Mouse (Mus musculus) neural tube, embryonic 15.5 days (tissue): ENCODE results near the gene Pex7. TPM values are rescaled to one million over a fixed set of nuclear protein-coding genes. Genes with fewer than 3 reads are reported as not detected.

Experiments
- ATAC-seq: fragments of 200-750 bp; cut with Nextera tagmentation; 2 replicates; pipeline ENCODE4 v1.8.0; 2017; ENCODE audit warnings: mild to moderate bottlenecking, moderate TSS enrichment, moderate library complexity; ENCODE audit not compliant: low FRiP score
- H3K27ac ChIP-seq: fragments of 300-500 bp; sonication (generic); replicated peaks from 2 replicates; pipeline ENCODE4 v1.5.1; 2015; ENCODE audit warnings: mild to moderate bottlenecking, inconsistent platforms
- H3K27me3 ChIP-seq: fragments of 300-500 bp; sonication (generic); replicated peaks from 2 replicates; pipeline ENCODE4 v1.6.1; 2015; ENCODE audit warnings: inconsistent platforms
- H3K36me3 ChIP-seq: fragments of 300-500 bp; sonication (generic); 2 replicates; pipeline ENCODE4 v1.6.1; 2015; ENCODE audit warnings: inconsistent platforms
- H3K4me1 ChIP-seq: fragments of 300-500 bp; sonication (generic); 2 replicates; pipeline ENCODE4 v1.6.1; 2015; ENCODE audit warnings: inconsistent platforms
- H3K4me2 ChIP-seq: fragments of 300-500 bp; sonication (generic); 2 replicates; pipeline ENCODE4 v1.6.1; 2015; ENCODE audit warnings: inconsistent platforms, mild to moderate bottlenecking, moderate library complexity
- H3K4me3 ChIP-seq: fragments of 300-500 bp; sonication (generic); replicated peaks from 2 replicates; pipeline ENCODE4 v1.5.1; 2015; ENCODE audit warnings: mild to moderate bottlenecking, inconsistent platforms
- H3K9ac ChIP-seq: fragments of 300-500 bp; sonication (generic); replicated peaks from 2 replicates; pipeline ENCODE4 v1.6.1; 2015; ENCODE audit warnings: mild to moderate bottlenecking, inconsistent platforms
- H3K9me3 ChIP-seq: fragments of 300-500 bp; sonication (generic); replicated peaks from 2 replicates; pipeline ENCODE4 v1.6.1; 2016; ENCODE audit warnings: inconsistent platforms
- WGBS: fragments of 180-500 bp; shearing (Covaris S2); methylation state at CpG from one replicate; pipeline ENCODE4 v1.1.7; 2015; ENCODE audit warnings: mixed read lengths; 5-methylcytosine and 5-hydroxymethylcytosine counted together
- polyA plus RNA-seq: library from polyadenylated mRNA; unstranded; fragments of >200 nt; fragmentation: Nextera tagmentation; extraction: Ambion mirVana; gene quantifications from 2 replicates; pipeline ENCODE4 v1.2.1, GENCODE M21; 2015

Pex7 gene
- 32.9 and 34.0 TPM in 2 replicates for polyA plus RNA-seq

DNA sequence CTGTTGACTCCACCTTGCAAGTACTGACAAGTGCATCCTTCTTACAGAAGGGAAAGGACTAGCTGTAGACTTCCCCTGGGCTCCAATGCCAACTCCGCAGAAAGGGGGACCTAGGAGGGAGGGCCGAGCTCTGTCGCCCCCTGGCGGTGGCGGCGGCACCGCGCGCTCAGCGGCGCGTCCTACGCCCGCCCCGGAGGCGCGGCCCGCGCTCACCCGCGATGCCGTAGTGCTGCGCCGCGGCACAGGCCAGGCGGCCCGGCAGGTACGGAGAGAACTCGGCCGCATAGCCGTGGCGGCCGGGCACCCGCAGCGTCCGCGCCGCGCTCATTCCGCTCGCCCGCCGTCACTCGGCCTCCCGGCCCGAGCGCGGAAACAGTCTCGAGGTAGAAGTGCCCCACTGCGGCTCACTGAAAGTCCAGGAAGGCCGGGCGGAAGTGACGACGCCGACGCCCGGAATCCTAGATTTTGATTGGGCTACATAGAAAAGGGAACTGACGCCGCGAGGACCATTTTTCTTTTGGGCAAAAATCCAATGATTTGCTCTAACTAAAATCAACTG, at the start of gene Pex7:
Pex7 (minus strand) TSS at position 444 of the 559 bp plus-strand sequence.
- Histone ChIP-seq H3K9me3 (no peaks in the 10 kb centered on the region), H3K4me1 (0 out of 2 replicates have a peak, but pooled peaks cover 4% of the 10 kb centered on the region), H3K4me3 (peak within 1 kb of the TSS; percentile 66), H3K36me3 (no peaks in the 10 kb centered on the region), H3K9ac (peak within 1 kb of the TSS; percentile 64), H3K27ac (peak within 1 kb of the TSS; percentile 98), H3K4me2 (peak within 1 kb of the TSS; percentile 47), H3K27me3 (no peaks in the 10 kb centered on the region)
- WGBS = under 1% methylated on average over 60 of the region's 60 CpGs
- ATAC-seq = peak; percentile 98

DNA sequence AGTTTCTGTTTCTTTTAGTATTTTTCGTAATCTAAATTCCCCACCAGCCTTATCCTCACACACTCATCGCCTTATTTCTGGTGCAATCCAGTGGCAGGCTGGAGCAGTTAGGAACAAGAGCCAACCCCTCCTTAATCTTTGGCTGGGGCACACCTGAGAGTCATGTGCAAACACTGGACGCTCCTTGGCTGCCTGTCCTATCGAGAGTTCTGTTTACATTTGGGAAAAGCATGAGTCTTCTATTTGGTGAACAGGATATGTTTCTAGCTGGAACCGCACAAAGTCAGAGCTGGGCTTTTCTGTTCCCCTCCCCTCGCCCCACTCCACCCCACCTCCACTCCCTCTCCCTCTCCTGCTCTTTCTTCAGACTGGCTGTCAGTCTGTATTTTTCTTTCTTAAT, 49.3 kb upstream of the Pex7 start:
- Histone ChIP-seq H3K9ac (no peak overlapping the region), H3K9me3 (no peaks in the 10 kb centered on the region), H3K4me1 (no peaks in the 10 kb centered on the region), H3K36me3 (no peaks in the 10 kb centered on the region), H3K4me2 (no peak overlapping the region), H3K27ac (no peak overlapping the region), H3K4me3 (no peak overlapping the region), H3K27me3 (no peaks in the 10 kb centered on the region)
- no peak for ATAC-seq
- WGBS = 83% methylated on average over 6 of the region's 6 CpGs

DNA sequence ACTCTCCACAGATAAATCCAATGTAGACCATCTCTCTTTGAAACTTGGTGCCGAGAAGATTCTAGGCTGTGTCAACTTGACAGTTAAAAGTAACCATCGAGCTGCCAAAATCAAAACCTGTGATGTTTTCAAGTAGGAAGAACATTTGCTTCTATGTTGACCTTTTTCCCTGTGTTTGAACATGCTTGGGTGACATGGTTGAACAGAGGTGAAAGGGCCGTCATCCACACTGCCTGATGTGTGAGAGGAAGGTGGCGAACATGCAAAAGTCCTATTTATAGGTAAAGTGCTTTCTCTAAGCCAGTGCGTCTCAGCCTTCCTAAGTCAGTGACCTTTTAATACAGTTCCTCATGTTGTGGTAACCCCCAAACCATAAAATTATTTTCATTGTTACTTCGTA, 48.3 kb upstream of the Pex7 start:
- Histone ChIP-seq H3K9ac (no peak overlapping the region), H3K4me2 (no peak overlapping the region), H3K36me3 (no peaks in the 10 kb centered on the region), H3K9me3 (no peaks in the 10 kb centered on the region), H3K27me3 (no peaks in the 10 kb centered on the region), H3K4me1 (no peaks in the 10 kb centered on the region), H3K27ac (no peak overlapping the region), H3K4me3 (no peak overlapping the region)
- no peak for ATAC-seq
- 93% methylated on average over 6 of the region's 6 CpGs for WGBS

DNA sequence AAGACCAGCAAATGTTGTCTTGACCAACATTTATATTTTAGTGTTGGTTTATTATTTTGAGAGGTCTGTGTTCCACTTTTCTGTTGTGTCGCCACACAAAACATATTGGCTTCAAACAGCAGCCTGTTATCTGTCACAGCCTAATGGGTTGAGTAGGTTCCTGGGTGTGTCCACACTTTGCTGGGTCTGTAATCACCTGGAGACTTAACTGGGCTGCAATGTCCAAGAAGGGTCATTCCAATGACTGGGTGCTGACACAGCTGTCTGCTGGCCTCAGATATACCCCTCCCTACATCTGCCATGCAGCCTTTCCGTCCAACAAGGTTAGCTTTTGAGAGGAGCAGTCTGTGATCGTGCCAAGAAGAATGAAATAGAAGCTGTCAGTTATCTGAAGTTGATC, 47.1 kb upstream of the Pex7 start:
- Histone ChIP-seq H3K27ac (no peak overlapping the region), H3K9ac (no peak overlapping the region), H3K9me3 (no peaks in the 10 kb centered on the region), H3K4me1 (no peaks in the 10 kb centered on the region), H3K4me2 (no peak overlapping the region), H3K27me3 (no peaks in the 10 kb centered on the region), H3K36me3 (no peaks in the 10 kb centered on the region), H3K4me3 (no peak overlapping the region)
- 86% methylated on average over 3 of the region's 3 CpGs for WGBS
- ATAC-seq = no peak

DNA sequence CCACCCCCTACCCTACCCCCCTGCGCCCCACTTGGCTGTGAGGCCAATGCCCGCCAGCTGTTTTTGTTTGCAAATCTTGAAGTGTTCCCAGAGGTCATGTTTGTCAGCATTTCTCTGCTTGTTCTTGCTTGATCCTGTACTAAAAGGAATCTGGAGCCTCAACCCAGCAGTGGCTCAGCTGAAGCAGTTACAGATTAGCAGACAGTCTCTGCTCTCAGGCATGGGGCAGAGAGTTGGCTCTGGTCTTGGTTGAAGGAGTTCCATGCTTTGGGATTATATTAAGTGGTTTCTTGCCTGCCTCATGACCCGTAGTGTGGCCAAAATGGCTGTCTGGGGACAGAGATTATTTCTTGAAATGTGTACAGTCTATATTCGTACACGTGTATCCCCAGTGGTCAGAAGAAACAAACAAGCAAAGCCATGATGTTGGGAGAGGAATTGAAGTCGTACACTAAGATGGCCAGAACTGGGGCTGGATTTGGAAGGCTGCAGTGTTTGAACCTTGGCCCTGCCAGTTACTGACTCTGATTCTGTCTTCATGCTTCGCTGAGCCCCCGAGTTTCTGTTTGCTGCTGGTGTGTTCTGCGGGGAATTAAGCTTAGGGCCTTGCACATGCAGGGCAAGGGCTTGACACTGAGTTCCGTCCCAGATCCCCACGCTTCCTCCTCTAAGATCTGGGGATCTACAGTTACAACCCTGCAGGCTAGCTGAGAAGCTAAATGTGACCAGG, 45.7 kb upstream of the Pex7 start:
- no peak overlapping the region for H3K27ac ChIP-seq
- no peak overlapping the region for H3K9ac ChIP-seq
- 85% methylated on average over 11 of the region's 11 CpGs for WGBS
- H3K4me1 ChIP-seq = no peaks in the 10 kb centered on the region
- no peak overlapping the region for H3K4me2 ChIP-seq
- no peak overlapping the region for H3K4me3 ChIP-seq
- no peaks in the 10 kb centered on the region for H3K36me3 ChIP-seq
- no peaks in the 10 kb centered on the region for H3K27me3 ChIP-seq
- no peak for ATAC-seq
- no peaks in the 10 kb centered on the region for H3K9me3 ChIP-seq

DNA sequence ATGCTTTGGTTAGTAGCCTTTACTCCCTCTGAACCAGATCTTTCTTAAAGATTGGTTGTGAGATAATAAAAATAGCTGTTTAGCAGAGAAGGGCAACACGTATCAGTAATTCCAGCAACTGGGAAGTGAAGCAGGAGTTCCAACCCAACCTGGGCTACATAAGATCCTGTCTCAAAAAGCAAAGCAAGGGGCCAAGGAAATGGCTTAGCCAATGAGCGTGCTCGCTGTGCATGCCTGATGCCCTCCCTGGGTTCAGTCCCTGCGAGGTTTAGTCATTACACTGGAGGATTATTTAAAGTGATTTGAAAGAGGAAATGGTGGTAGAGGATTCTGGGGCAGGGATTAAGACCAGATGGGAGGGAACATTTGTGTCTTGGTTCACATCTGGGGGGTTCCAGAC, 41.6 kb upstream of the Pex7 start:
- ATAC-seq = no peak

DNA sequence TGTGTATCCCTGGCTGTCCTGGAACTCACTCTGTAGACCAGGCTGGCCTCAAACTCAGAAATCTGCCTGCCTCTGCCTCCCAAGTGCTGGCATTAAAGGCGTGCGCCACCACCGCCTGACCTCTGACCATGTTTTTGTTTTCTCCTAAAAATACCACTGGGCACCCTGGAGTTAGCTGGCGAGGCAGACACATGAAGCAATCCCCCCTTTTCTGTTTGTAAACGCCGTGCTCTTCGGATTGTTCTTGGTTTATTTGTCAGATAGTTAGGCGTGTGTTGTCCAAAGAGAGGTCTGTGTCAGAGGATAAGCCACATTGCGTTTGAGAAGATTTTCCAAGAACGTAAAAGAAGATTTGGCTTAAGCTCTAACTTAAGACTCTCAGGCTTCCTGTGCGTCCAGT, 40.9 kb upstream of the Pex7 start:
- H3K27ac ChIP-seq = no peak overlapping the region
- ATAC-seq = no peak
- WGBS = 95% methylated on average over 11 of the region's 11 CpGs

More for the DNA sequence above, 41.6 kb upstream of the Pex7 start:
- Histone ChIP-seq H3K4me3 (no peak overlapping the region), H3K9me3 (no peaks in the 10 kb centered on the region), H3K4me1 (no peaks in the 10 kb centered on the region), H3K27me3 (no peaks in the 10 kb centered on the region), H3K27ac (no peak overlapping the region), H3K36me3 (no peaks in the 10 kb centered on the region), H3K9ac (no peak overlapping the region), H3K4me2 (no peak overlapping the region)
- WGBS = 88% methylated on average over 4 of the region's 4 CpGs

DNA sequence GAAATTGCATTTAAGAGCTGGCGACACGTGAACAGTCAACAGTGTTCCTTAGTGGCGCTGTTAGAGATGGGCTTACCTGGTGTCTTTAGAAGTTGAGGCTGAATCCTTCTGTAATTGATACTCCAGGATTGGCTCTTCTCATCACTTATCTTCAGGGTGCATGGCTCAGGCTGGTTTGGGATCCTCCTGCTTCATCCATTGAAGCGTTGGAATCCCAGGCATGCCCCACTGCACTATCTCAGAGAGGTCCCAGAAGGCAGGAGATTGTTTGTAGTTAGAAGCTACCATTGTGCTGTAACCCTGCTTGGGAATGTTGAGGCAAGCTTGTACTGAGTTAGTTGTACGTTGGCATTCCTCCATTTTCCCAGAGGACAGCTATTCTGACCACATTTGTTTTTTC, 40.4 kb upstream of the Pex7 start:
- no peaks in the 10 kb centered on the region for H3K27me3 ChIP-seq
- no peak for ATAC-seq
- H3K4me1 ChIP-seq = no peaks in the 10 kb centered on the region
- H3K9ac ChIP-seq = no peak overlapping the region
- no peaks in the 10 kb centered on the region for H3K36me3 ChIP-seq
- no peak overlapping the region for H3K4me3 ChIP-seq
- H3K4me2 ChIP-seq = no peak overlapping the region
- no peak overlapping the region for H3K27ac ChIP-seq
- no peaks in the 10 kb centered on the region for H3K9me3 ChIP-seq
- 93% methylated on average over 5 of the region's 5 CpGs for WGBS

More for the DNA sequence above, 40.9 kb upstream of the Pex7 start:
- H3K36me3 ChIP-seq = no peaks in the 10 kb centered on the region
- H3K27me3 ChIP-seq = no peaks in the 10 kb centered on the region
- H3K4me3 ChIP-seq = no peak overlapping the region
- H3K9ac ChIP-seq = no peak overlapping the region
- no peaks in the 10 kb centered on the region for H3K9me3 ChIP-seq
- H3K4me2 ChIP-seq = no peak overlapping the region
- no peaks in the 10 kb centered on the region for H3K4me1 ChIP-seq

DNA sequence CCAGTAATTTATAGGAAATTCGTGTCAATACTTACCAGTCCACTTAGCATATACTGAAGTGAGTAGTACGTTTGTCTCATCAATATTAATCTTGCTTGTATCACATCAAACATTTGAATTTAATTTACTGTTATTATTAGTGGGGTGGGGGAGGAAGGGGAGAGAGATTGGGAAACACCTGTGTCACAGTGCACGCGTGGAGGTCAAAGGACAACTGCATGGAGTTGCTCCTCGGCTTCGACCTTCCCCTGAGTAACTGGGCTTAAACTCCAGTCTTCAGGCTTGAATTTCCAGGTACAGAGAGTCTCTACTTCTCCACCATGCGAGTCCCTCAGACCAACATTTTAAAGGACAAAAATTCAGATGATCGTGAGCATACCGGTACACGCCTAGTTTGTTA, 40.0 kb upstream of the Pex7 start:
- Histone ChIP-seq H3K9ac (no peak overlapping the region), H3K4me1 (no peaks in the 10 kb centered on the region), H3K36me3 (no peaks in the 10 kb centered on the region), H3K9me3 (no peaks in the 10 kb centered on the region), H3K4me3 (no peak overlapping the region), H3K27me3 (no peaks in the 10 kb centered on the region), H3K27ac (no peak overlapping the region), H3K4me2 (no peak overlapping the region)
- 93% methylated on average over 10 of the region's 10 CpGs for WGBS
- ATAC-seq = no peak

DNA sequence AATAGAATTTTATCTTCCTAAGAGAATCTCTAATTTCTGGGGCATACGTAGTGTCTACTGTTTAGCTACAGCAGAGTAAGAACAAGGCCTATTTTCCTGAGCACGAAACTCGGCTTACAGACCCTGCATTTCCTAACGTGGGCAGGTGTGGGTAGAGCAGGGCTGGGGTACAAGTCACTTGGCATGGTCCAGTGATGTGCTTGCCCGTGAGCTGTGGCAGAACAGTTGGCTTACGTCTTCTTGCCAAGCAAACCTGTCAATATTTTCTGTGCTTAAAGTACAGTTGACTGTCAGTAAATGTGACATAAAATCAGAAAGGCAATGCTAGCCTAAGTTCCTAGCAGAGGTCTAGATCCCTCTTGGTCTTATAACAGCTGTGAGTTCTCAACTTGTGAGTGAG, 39.2 kb upstream of the Pex7 start:
- no peak overlapping the region for H3K4me3 ChIP-seq
- H3K9ac ChIP-seq = no peak overlapping the region
- H3K27me3 ChIP-seq = no peaks in the 10 kb centered on the region
- no peak overlapping the region for H3K4me2 ChIP-seq
- H3K27ac ChIP-seq = no peak overlapping the region
- no peaks in the 10 kb centered on the region for H3K36me3 ChIP-seq
- H3K4me1 ChIP-seq = no peaks in the 10 kb centered on the region
- WGBS = 88% methylated on average over 6 of the region's 6 CpGs
- no peak for ATAC-seq
- H3K9me3 ChIP-seq = no peaks in the 10 kb centered on the region

DNA sequence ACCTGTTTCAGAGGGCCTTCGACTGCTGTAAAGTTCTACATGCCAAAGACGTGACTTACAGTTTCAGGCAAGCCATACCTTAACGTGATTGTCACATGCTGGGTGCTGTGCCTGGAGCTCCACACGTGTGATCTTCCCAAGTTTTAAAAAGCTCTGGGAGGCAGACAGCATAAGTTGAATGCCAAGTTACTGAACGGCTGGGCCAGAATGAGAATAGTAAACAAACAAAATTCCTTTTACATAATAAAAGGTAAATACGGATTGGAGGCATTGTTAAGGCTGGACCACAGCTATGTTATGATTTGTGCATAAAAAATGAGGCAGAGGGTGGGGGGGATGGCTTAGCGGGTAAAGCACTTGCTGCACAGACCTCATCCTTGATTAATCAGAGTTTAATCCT, 38.2 kb upstream of the Pex7 start:
- Histone ChIP-seq H3K4me2 (no peak overlapping the region), H3K4me1 (no peaks in the 10 kb centered on the region), H3K4me3 (no peak overlapping the region), H3K9me3 (no peaks in the 10 kb centered on the region), H3K9ac (no peak overlapping the region), H3K27me3 (no peaks in the 10 kb centered on the region), H3K27ac (no peak overlapping the region), H3K36me3 (no peaks in the 10 kb centered on the region)
- no peak for ATAC-seq
- 84% methylated on average over 7 of the region's 7 CpGs for WGBS

DNA sequence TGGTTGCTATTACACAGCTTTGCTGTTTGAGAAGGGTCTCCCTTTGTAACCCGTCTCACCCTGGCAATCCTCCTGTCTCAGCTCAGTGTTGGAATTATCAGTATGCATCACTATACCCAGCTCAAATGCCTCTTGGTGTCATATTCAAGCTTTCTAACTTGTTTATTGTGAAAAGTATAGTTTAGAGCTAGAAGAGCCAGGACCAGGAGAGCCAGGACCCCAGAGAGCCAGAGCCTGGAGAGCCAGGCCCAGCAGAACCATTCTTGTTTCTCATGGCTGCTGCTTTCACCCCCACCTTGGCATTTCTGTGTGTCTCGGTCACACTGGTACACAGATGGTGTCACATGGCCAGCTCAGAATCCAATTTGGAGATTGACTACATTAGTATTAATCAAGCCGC, 35.1 kb upstream of the Pex7 start:
- no peaks in the 10 kb centered on the region for H3K9me3 ChIP-seq
- no peaks in the 10 kb centered on the region for H3K36me3 ChIP-seq
- no peaks in the 10 kb centered on the region for H3K27me3 ChIP-seq
- H3K27ac ChIP-seq = no peak overlapping the region
- no peak overlapping the region for H3K9ac ChIP-seq
- no peak overlapping the region for H3K4me2 ChIP-seq
- ATAC-seq = no peak
- H3K4me3 ChIP-seq = no peak overlapping the region
- 93% methylated on average over 3 of the region's 3 CpGs for WGBS
- no peaks in the 10 kb centered on the region for H3K4me1 ChIP-seq
